Mouse (Mus musculus) bone marrow, adult 2 months (tissue): Measurements from ENCODE around the gene Hoxb8. TPM values are rescaled to one million over a fixed set of nuclear protein-coding genes. Genes with fewer than 3 reads are reported as not detected.

Experiments
- H3K27ac ChIP-seq: fragments of 200-500 bp; 2 replicates; pipeline ENCODE4 v1.5.1; 2012; ENCODE audit warnings: low read depth, mild to moderate bottlenecking, control low read depth, inconsistent platforms, low read length; ENCODE audit not compliant: control insufficient read depth, poor library complexity, insufficient read depth
- H3K4me1 ChIP-seq: fragments of 200-500 bp; 2 replicates; pipeline ENCODE4 v1.6.1; 2011; ENCODE audit warnings: low read length; ENCODE audit not compliant: control insufficient read depth, insufficient read depth
- H3K4me3 ChIP-seq: fragments of 200-500 bp; replicated peaks from 2 replicates; pipeline ENCODE3; 2011; ENCODE audit warnings: mild to moderate bottlenecking, low read depth, low read length, control low read depth; ENCODE audit not compliant: control insufficient read depth
- CTCF ChIP-seq: fragments of 200-500 bp; IDR thresholded peaks from 2 replicates; pipeline ENCODE4 v1.5.1; 2011; ENCODE audit warnings: low read length, control low read depth; ENCODE audit not compliant: control insufficient read depth, insufficient read depth
- POLR2A ChIP-seq: fragments of 200-500 bp; IDR thresholded peaks from 2 replicates; pipeline ENCODE4 v1.6.1; 2011; ENCODE audit warnings: low read depth, mild to moderate bottlenecking, control low read depth, low read length, borderline replicate concordance; ENCODE audit not compliant: control insufficient read depth
- WGBS: fragments of 180-500 bp; shearing (Covaris S2); methylation state at CpG from one replicate; pipeline ENCODE4 v1.1.7; 2018; 5-methylcytosine and 5-hydroxymethylcytosine counted together
- polyA plus RNA-seq: library from polyadenylated mRNA; stranded (reverse); fragments of >200 nt; gene quantifications from 2 replicates; pipeline ENCODE4 v1.2.4, GENCODE M21; 2011; ENCODE audit warnings: low replicate concordance; ENCODE audit not compliant: missing spikeins, insufficient read depth, insufficient read length

Gene Hoxb8
- polyA plus RNA-seq, 1 experiment, result 0.75 TPM

DNA sequence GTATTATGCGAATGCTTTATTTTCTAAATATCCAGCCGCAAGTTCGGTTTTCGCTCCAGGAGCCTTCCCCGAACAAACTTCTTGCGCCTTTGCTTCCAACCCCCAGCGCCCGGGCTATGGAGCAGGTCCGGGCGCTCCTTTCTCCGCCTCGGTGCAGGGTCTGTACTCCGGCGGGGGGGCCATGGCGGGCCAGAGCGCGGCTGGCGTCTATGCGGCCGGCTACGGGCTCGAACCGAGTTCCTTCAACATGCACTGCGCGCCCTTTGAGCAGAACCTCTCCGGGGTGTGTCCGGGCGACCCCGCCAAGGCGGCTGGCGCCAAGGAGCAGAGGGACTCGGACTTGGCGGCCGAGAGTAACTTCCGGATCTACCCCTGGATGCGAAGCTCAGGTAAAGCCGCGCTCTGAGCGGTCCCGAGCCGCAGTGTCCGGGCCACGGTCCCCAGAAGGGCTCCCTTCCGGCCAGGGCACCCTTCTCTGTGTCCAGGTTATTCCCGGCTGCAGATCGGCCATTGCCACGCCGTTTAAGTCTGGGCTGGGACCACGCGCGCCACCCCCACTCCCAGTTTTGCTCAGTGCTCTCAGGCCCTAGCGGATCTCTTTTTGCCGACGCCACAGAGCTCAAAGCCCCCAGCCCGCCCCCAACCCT, 5.2 kb downstream of the Hoxb8 start:
- 5% methylated on average over 55 of the region's 55 CpGs for WGBS
- TF ChIP-seq CTCF (no peak), POLR2A (no peak)
- no peak overlapping the region for H3K4me3 ChIP-seq

DNA sequence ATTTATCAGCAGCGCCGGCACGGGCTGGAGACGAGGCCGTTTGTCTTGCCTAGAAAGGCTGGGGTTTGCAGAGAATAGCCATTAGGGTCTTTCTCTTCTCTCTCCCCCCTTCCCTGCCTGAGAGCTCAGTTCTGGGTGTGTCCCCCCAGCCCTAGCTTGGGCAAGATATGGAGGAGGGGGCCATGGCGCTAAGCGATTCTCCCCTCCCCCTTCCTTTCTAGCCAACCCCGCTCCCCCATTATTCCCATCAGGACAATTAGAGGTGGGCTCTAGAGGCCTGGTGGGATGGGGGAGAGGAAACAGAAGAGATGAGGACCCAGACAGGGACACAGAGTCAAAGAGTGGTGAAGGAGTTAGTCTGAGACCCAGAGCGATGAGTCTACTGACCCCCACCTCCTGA, 5.7 kb downstream of the Hoxb8 start:
- 37% methylated on average over 9 of the region's 9 CpGs for WGBS
- TF ChIP-seq POLR2A (no peak), CTCF (no peak)
- Histone ChIP-seq H3K27ac (no peak overlapping the region), H3K4me3 (no peak overlapping the region), H3K4me1 (no peaks in the 10 kb centered on the region)

More for the DNA sequence above, 5.2 kb downstream of the Hoxb8 start:
- H3K27ac ChIP-seq, result no peak overlapping the region
- no peaks in the 10 kb centered on the region for H3K4me1 ChIP-seq

DNA sequence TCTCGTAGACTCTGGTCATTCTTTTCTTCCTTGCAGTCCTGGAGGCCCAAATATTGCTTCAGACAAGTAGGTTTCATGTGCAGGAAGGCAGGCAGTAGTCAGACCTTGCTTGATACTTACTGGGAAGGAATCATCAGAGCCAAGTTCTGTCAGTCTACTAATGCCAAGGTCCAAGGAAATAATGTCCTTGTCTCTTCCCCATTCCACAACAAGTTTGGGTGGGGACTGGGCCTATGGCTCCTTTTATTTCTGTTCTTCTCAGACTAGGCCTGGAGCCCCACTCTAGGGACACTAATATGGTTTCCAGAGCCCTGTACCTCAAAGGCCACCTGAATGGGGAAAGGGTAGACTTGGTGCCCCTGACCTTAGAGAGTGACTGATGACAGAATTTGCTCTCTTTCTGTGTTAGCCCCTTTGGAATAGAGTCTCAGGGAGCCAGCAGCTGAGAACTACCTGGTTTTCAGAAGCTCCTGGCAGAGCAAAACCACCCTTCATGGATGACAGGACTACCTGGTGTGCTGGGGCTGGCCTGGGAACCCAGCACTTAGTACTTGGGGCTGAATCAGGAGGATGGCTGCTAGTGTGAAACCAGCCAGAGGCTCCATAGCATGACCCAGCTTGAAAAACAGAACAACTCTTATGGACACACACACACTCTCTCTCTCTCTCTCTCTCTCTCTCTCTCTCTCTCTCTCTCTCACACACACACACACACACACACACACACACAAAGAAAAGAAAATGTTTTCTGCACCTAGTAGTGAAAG, 6.9 kb downstream of the Hoxb8 start:
- no peak for TF ChIP-seq CTCF
- TF ChIP-seq POLR2A, result no peak
- no peak overlapping the region for H3K4me3 ChIP-seq
- H3K27ac ChIP-seq, result no peak overlapping the region
- H3K4me1 ChIP-seq, result no peaks in the 10 kb centered on the region
- WGBS, result 43% methylated on average over 1 of the region's 1 CpGs

DNA sequence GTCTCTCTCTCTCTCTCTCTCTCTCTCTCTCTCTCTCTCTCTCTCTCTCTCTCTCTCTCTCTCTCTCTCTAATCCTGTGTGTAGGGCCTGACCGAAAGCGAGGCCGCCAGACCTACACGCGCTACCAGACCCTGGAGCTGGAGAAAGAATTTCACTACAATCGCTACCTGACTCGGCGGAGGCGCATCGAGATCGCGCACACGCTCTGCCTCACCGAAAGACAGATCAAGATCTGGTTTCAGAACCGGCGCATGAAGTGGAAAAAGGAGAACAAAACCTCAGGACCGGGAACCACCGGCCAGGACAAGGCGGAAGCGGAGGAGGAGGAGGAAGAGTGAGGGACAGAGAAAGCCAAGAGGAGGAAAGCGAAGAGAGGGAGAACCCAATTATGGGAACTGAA, 7.6 kb downstream of the Hoxb8 start:
- WGBS, result 62% methylated on average over 21 of the region's 21 CpGs
- TF ChIP-seq POLR2A (no peak), CTCF (no peak)
- H3K4me1 ChIP-seq, result no peaks in the 10 kb centered on the region
- H3K27ac ChIP-seq, result no peak overlapping the region
- H3K4me3 ChIP-seq, result no peak overlapping the region

DNA sequence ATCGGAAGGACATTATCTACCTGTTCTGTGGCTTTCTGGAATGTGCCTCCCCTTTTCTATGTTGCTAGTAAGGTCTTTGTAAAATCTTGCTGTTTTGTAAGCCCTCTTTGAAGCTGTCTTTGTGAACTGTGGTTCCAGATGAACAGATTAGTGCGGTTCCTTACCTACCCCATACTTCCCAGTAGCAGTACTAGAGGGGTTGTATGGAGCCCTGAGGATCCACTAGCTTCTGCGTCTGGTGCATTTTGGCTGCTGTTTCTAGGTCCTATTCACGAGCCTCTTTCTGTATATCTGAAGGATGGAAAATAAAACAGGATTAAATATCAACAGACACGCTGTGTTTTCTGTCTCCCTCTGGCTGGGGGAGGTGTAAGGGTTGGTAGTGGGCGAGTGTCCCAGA, 8.1 kb downstream of the Hoxb8 start:
- WGBS, result 64% methylated on average over 6 of the region's 6 CpGs
- no peaks in the 10 kb centered on the region for H3K4me1 ChIP-seq
- no peak overlapping the region for H3K4me3 ChIP-seq
- TF ChIP-seq CTCF (no peak), POLR2A (no peak)
- no peak overlapping the region for H3K27ac ChIP-seq

DNA sequence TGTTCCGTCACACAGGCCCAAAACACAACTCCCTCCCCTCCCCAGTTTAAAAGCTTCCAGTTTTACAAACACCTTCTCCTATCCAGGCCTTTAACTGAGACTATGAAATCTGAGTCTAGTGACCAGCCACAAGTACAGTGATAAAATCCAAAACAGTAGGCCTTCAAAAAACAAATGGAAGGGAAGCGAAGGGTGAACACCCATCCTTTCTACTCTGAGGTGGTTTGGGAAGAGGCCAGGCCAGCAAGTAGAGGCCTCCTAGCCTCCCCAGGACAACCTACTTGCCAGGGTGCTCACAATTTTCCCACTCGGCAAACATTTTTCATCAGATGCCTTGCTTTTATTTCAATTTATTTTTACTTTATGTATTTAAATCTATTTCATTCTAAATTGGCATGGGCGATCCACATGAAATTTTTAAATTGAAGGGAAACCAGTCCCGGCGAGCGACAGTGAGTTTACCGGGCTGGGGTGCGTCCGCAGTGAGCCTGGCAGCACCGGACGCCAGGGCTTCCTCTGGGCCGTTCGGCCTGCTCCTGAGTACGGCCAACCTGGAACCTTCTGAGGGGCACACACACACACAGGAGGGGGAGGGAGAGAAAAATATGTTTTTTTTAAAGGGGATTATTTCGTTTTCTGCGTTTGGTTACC, 9.1 kb downstream of the Hoxb8 start:
- TF ChIP-seq POLR2A, result no peak
- TF ChIP-seq CTCF, result no peak
- Histone ChIP-seq H3K4me1 (no peaks in the 10 kb centered on the region), H3K27ac (no peak overlapping the region), H3K4me3 (no peak overlapping the region)
- WGBS, result 70% methylated on average over 17 of the region's 17 CpGs

DNA sequence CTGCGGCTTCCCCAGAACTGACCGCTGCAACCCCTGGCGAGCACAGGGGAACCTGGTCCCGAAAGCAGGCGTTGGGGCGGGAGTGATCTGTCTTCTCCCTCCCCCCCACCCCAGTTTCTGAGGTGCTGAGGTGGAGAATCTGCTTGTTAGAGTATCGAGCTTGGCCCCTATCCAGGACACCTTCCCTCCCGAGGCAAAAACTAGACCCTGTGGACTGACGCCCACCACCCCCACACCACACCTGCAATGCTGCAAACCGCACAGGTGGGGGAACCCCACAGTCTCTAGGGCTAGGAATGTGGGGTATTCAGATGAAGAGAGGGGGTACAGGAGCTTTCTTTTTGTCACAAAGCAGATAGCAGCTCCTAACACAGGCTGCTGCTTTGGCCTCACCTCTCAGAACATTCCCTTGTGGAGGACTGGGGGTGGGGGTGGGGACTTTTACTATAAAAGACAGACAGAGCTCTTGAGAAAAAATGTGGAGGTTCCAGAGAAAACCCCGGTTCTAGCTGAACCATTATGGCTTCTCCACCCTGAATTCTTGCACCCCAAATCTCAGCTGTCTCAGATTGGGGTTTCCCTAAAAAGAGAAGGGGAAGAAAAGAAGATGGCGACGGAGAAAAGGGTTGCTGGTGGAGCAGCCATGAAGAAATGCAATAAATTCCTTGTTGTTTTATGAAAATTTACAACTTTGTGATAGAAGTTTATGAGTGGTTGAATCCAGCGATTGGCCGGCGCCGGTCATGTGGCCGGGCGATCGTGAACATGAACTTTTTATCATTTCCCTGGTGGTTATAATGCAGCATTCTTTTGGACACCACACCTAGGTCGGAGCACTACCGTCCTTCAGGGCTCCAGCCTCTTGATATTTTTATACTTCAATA, 10.2 kb downstream of the Hoxb8 start, which contains the start of gene Hoxb6:
Gene Hoxb6, plus strand, starts transcription at position 796 of the 884 bp plus-strand sequence.
- WGBS, result 25% methylated on average over 22 of the region's 22 CpGs
- H3K4me1 ChIP-seq, result no peaks in the 10 kb centered on the region
- TF ChIP-seq POLR2A (no peak), CTCF (no peak)
- no peak within 1 kb of the TSS for H3K27ac ChIP-seq
- H3K4me3 ChIP-seq, result no peak within 1 kb of the TSS
